Mouse (Mus musculus) mature B cell (primary cell): ENCODE data around the gene LTO1.

Experiments used
- in situ Hi-C: fragments of 300-500 bp; cut with MboI; formaldehyde crosslinking; loops from 2 replicates; pipeline ENCODE4 v1.14.3; 2019

LTO1 gene

DNA sequence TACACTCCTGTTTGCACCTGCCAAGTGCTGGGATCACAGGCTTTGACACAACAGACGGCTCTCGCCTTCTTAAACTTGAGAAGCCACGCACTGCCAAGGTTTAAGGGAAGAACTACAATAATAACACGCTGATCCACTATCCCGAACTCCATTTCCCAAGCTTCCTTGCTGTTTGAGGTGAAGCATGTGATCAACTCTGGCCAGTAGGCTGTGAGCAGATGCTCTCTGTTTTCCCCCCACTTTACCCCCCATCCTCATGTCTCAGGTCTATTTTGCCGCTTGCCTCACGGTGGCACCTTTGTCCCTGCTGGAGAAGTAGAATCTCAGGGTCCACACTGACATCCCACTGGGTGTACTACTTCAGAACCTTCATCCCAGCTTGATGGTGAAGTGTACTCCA is 6.2 kb upstream of the LTO1 start:
- in situ Hi-C loops: no loop called here

DNA sequence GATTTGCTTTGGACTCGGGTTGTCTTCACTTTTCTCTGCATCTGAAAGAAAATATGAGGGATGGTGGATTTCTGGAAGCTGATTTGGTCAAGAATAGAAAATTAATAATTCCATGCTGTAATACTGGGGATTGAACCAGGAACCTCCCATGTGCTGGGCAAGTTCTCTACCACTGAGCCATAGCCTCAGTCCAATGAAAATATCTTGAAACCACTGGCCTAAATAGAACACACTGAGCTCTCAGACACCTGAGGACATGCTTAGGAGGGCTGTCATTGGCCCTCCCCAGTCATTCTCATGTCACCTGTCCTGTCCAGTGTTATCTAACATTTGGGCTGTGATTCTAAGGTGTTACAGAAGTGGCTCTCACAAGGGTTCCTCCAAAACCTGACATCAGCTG is 3.8 kb upstream of the LTO1 start:
- in situ Hi-C loops: no loop called here

DNA sequence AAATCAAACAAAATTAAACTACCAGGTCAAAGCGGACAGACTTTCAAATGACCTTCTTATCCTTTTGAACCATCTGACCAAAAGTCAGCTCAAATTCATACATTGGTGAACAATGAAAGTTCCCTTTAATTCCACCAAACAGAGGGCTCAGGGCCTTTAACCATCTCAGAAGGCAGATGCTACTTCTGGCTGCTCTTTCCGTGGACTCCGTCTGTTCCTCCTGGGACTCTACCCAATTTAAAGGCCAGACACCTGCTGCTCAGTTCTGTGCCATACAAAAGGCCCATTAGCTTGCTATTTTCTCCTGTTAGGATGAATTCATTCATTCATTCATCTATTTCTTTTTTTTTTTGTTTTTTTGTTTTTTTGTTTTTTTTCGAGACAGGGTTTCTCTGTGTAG is 2.0 kb upstream of the LTO1 start:
- in situ Hi-C loops: no loop called here

DNA sequence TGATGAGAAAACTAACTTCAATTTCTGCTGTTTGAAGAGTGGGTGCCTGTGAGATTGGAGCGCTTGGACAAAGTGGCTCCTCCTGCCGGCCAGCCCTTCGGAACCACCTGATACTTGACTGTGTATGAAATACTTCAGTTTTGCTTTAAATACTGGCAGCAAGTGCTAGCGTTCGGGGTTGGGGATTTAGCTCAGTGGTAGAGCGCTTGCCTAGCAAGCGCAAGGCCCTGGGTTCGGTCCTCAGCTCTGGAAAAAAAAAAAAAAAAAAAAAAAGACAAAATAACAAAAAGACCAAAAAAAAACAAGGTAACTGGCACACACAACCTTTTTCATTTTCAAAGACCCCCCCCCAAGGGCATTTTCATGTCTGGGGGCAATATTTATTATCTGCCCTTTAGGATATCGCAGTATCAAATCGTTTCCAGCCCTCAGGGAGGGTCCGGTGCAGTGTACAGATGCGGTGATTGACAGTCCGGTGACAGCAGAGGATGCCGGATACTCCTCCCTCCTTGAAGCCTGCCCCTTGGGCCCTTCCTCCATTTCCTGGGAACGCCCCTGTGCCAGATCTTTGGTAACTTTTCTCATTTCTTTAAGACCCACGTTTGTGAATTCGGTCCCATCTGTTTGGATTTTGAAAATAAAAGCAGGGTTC is 478 bp upstream of the LTO1 start:
- in situ Hi-C loops: no loop called here

DNA sequence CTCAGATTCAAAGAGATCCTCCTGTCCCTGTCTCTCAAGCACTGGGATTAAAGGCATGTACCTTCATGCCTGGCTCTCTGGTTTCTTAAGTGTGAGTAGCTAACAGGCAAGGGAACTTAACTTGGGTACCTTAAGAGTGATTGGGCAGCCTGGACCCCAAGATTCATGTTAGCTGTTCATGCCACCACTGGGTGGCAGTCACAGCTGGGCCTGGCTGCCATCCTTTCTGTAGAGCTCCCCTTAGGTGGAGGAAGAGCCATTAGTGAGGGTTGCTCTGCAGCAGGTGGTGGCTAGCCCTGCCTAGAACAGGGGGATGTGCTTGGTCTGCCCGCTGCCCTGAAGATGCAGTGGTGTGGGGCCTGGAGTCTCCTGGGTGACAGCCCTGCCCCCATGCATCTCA is 3.9 kb downstream of the LTO1 start:
- in situ Hi-C loops: no loop called here

DNA sequence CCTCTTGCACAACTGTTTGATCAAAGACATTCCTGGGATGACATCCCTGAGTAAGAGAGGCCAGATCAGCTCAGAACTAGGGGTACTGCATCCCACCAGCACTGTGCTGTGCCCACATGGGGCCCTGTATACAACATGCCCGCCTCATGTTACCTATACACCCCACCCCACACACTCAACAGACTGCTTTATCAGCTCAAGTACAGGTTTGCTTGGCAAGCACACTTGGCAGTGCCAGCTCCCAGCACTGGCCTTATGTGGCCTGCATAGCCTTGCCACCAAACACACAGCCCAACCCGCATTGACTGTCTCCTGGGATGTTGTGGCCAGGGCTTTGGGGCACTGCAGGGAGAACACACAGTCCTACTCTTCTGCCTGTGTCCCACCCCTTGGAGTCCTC is 12.7 kb downstream of the LTO1 start:
- in situ Hi-C loops: no loop called here

DNA sequence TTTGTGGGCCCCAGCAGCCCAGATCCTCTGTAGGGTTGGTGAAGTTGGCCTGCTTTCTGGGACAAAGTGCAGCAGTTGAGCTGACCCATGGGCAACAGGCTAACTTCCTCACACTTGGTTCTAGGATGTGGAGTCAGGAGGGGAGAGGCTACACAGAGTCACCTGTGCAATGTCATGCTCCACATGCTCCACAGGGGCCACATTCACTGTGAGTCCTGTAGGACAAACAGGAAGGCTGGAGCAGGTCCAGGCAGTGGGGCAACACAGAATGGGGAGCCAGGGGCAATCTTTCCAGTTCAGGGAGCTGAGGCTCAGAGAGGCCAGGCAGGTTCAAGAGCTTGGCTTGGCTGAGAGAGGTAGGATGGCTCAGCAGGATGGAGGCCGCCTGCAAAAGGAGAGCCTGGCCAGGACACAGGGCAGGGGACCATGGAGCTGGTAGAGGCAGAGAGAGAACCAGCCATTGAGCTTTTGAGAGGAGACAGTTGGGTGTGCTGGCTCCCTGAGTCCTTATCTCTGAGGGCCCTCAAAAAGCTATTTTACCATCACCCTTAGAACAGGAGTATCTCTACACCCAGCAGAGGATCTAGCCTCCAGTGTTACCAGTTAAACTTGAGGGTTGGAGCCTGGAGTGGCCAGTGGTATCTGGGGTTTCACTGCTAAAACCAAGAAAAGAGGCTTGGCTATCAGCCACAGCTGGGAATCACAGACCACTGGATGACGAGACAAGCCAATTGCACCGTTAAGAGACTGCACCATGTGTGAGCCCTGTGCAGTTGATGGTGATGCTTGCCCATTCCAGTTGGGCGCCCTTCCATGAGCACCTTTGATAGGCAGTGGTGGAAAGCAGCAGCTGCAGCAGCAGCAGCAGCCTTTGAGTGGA is 13.3 kb downstream of the LTO1 start:
- in situ Hi-C loops: no loop called here

DNA sequence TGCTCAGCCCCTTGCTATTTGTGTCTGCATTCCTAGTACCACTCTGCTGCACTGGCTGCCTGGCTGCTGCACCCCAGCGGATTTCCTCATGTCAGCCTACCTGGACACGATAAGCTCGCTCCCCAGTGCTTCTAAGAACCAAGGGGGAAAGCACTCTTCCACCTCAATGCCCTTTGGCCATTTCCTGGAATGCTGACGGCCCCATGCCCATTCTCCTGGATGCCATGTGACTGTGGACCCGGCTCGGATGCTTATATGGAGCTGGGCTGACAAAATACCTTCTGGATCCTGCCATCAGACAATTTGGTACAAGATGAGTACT is 13.9 kb downstream of the LTO1 start:
- in situ Hi-C loops: no loop called here

DNA sequence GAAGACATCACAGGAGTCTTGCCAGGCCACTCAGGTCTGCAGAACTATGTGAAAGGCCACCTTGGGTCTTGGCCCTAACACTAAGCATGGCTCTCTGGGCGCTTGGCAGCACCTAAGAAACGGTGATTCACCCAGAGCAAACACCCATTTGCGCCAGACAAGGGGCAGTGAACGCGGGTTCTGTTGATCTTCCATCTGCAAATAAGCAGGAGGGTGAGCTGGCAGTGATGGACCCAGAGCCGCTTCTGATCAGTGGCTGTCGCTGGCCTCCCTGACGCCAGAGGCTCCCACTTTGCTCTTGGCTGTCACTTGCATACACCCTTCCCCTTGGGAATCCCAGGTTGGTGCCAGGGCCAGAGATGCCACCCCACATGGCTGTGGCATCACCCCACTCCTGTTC is 14.6 kb downstream of the LTO1 start:
- in situ Hi-C loops: no loop called here

DNA sequence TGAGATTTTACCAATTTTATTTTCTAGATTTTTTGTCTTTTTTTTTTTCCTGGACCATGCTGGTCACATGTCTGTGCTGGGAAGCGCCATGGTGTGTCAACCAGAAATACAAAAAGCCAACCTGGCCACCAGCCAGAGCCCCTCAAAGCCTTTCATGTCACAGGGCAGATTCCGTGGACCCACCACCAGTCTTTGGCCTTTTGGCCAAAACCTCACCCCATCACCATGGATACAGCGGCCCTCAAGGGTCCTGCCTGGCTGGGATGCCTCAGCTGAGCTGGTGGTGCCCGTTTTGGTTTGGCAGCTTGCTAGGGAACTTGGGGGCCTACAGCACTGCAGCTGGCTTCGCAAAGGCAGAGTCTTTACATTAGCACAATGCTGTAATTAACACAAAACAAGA is 15.0 kb downstream of the LTO1 start:
- in situ Hi-C loops: no loop called here

DNA sequence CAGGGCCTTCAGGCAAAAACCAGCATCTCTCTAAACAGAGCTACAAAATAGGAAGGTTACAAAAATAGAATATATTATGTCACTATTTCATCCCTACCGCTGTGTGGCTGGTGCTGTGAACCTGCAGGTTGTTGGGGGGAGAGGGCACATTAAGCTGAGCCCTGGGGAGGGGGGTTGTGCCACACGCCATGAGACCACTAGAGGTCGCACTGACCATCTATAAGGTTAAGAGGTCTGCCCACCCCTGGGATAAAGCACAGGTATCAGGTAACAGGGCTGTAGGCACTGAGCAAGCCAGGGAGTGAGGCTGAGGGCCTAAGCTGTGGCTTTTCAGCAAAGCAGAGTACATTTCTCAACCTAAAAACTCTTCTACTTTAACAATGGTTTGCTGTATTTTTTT is 16.9 kb downstream of the LTO1 start:
- in situ Hi-C loops: no loop called here

DNA sequence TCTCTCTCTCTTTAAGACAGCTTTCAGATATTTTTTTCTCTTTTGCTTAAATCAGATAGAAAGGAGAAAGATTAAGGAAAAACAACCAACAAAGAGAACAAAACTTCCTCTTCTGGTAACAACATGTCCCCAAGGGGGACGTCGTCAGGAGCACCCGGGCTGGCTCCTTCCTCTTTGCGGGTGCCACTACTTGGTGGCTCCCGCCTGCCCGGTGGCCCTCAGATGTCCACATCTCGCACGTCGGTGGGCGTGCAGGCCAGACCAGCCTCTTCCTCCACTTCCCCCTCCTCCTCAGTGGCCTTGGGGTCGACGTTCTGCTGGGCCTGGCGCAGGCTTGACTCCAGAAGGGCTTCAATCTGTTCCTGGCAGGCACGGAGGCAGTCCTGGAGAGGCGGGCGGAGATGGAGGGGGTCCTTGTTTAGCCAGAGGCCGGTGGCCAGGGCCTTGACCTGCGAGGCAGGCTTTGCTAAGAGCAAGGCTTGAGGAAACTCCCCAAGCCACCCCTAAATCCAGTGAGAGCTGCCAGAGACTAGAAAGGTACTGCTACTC is 17.6 kb downstream of the LTO1 start:
- in situ Hi-C loops: no loop called here

DNA sequence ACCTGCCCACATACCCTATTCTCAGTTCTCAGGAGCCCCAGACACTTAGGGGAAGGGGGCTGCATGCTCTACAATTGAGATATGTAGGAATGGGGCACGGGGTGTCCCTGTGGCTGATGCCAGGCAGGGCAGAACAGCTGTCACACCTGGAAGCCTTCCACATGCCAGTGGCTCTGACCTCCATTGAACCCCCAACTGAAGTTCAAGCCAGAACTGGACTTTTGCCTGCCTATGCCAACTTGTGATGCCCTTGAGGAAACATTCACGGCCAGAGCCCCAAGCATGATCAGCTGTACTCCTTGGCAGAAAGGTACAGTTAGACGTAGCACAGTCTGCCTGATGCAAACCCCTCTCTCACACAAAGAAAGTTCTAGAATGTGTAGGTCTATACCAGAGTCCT is 18.4 kb downstream of the LTO1 start:
- in situ Hi-C loops: no loop called here

DNA sequence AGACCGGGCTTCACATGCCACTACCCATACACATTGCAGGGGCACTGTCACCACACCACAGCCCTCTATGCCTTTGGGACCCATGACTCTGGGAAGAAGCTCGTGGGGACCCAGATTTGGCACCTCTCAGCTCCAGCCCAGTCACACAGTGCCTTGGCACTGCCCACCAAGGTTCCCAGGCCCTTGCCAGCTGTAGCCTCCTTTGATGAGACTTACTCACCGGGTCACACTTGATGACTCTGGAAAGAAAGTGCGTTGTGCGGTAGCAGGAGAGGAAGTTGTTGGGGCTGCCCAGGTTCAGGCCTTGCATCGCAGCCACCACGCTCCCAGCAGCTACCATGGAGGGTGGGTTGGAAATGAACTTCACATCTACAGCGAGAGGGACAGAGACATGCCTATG is 18.9 kb downstream of the LTO1 start:
- in situ Hi-C loops: no loop called here

DNA sequence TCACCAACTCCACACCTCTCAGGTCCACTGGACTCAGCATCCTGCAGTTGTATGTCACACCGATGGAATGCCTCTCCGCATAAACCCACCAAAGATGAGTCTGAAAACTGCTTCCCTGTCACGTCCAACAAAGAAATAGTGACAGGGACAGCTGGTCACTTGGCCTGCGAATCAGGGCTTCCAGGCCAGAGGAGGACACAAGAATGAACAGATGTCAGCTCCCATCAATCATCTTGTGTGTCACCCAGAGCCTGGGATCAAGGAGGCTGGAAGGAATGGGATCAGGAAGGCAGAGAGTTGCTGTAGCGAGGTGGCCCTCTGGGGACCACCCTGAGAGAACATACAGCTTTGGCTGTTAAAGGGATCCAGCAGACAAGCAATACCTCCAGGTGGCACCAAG is 20.0 kb downstream of the LTO1 start:
- in situ Hi-C loops: loop anchor here (5.0 kb wide), 1 partner anchor 307 kb away; no protein-coding TSS in a partner anchor

DNA sequence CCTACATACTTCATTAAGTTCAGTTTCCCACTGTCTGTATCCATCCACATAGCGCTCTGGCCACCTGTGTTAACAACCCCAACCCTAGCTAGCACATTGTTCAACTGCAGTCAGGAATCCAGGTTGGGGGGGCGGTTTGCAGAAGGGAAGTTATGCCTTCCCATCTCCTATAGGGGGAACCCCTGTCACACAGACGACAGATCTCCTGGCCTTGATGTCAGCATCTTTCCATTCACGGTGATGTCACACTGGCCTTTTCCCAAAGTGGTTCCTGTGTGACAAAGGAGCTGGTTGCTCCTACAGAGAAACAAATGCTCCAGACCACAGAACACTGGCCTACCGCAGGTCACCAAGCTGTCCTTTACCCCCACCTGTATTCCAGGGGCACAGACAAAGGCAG is 20.7 kb downstream of the LTO1 start:
- in situ Hi-C loops: loop anchor here (5.0 kb wide), 1 partner anchor 307 kb away; no protein-coding TSS in a partner anchor

DNA sequence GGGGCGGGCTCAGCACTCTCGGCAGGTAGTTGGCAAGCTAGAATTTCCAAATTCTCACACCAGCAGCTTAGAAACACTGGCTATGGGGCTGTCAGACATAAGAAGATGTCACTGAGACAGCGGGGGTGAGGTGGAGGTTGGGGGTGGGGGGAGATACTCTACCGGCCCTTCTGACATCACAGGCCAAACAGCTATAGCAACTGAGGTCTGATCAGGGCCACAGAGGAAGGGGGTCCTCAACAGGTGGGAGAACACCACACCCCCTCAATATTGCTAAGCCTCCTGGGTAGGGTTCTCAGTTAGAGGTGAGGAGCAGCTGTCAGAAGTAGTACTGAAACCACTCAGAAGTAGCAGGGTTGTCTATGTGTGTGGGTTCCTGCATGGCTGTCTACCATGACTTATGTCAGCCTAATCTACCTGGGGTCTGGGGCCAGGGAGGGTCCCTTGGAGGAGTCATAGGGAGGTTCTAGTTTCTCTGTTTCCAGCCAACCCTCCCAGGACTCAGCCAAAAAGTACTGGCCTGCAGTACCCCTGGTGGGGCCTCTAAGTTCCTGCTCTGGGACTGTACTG is 21.5 kb downstream of the LTO1 start:
- in situ Hi-C loops: loop anchor here (5.0 kb wide), 1 partner anchor 306 kb away; no protein-coding TSS in a partner anchor

DNA sequence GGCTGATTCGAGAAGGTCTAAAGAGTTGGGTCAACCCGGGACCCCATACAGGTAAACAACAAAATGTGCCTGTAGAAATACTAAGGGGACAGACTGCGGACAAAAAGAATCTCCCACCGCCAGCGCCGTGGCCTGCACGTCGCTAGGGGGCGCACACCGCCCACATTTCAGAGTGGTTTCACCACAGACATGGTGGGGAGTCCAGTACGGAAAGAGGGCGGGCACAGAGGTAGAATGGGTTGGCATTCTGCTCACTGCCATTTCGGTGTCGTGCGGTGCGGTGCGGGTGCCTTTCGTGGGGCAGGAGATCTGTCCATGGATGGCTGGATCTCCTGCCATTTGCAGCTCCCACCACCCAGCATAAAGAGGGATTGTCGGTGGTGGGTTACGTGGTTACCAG is 22.6 kb downstream of the LTO1 start:
- in situ Hi-C loops: loop anchor here (5.0 kb wide), 1 partner anchor 305 kb away; no protein-coding TSS in a partner anchor

DNA sequence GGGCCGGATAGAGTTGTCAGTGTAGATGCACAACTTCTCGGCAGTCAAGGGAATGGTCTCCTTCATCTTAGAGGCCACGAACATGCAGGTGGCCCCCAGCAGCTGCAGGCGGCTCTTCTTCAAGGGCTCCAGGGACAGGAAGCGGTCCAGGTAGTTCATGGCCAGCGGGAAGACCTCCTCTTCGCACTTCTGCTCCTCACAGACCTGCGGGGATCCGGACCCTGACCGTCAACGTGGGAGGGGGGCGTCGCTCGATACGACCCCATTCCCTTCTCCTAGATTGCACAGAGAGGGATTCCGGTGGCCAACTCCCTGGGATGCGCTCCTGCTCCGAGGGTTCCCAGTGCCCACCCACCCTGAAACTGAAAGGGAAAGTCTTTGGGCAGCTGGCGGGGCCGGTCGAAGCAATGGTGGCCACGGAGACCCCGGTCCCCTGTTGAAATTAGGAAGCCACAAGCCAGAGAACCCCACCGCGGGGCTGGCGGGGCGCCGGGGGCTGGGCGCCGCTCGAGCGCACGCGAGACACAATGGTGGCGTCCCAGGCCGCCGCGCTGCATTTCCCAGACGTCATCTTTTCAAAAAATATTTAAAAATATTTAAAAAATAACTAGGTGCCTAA is 23.1 kb downstream of the LTO1 start:
- in situ Hi-C loops: loop anchor here (5.0 kb wide), 1 partner anchor 304 kb away; no protein-coding TSS in a partner anchor

DNA sequence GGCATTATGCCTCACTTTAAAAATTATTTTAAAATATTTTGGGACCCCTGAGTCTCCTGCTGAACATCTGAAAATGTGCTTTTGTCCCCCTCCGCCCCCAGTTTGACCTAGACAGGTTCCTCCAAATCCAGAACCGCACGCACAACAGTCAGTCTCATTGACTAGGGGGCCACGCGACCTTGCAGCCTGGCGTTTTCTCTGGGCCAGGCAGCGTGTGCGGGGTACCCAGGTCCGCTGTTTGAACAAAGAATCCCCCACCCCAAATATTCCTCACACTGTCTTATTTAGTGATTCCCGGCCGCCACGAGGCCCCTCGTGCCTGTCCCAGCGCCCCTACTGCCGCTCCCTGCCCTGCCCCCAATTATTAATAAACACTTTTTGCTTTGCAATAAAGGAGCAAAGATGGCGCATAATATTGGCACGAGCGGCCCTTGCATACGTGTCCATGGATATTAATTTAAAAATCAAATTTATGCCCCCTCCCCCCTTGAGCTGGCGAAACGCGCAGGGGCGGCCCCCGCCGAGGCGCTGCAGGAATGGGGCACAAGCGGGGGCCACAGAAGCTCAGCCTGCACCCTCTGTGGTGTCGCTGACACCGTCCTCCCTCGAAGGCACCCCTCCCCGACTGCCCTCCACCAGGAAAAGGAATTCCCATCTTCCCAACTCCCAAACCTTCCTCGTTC is 23.9 kb downstream of the LTO1 start:
- in situ Hi-C loops: loop anchor here (5.0 kb wide), 1 partner anchor 303 kb away; no protein-coding TSS in a partner anchor

DNA sequence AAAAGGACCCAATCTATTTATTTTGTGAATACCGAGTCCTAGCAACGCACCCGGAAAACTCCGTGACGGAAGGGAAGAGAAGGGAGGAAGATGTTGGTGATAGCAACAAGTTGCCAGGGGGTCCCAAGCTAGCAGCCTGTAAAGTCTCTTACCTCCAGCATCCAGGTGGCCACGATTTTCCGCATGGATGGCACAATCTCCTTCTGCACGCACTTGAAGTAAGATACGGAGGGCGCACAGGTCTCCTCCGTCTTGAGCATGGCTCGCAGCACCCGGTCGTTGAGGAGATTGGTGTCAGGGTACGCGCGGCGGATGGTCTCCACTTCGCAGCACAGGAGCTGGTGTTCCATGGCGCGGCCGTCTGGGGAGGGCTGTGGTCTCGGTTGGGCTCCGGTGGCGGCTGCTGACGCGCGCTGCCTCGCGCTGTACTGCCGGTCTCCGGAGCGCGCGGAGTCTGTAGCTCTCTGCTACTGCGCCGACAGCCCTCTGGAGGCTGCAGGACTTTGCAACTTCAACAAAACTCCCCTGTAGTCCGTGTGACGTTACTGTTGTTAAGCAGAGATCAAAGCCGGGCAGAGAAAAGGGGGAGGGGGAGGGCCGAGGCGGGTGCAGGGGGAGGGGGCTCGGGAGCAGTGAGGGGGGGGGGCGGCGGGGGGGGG is 24.6 kb downstream of the LTO1 start, which contains the start of gene Ccnd1:
Ccnd1 (minus strand) TSS at position 582 of the 659 bp plus-strand sequence.
- in situ Hi-C loops: loop anchor here (5.0 kb wide), 1 partner anchor 303 kb away; no protein-coding TSS in a partner anchor
